Mouse (Mus musculus) kidney, embryonic 16.5 days (tissue): ENCODE data around the gene Tmem181a. TPM values are rescaled to one million over a fixed set of nuclear protein-coding genes. Genes with fewer than 3 reads are reported as not detected.
"Not testable (repeated sequence)": the region's sequence is repeated elsewhere in the genome, so short reads cannot be mapped to it uniquely, and the experiment has no call there.

Experiments used
- ATAC-seq: fragments of 200-750 bp; cut with Nextera tagmentation; 2 replicates; pipeline ENCODE4 v1.8.0; 2017; ENCODE audit warnings: moderate TSS enrichment; ENCODE audit not compliant: low FRiP score, low TSS enrichment
- H3K27ac ChIP-seq: fragments of 300-500 bp; sonication (generic); 2 replicates; pipeline ENCODE4 v1.5.1; 2014; ENCODE audit warnings: low read length
- H3K27me3 ChIP-seq: fragments of 300-500 bp; sonication (generic); 2 replicates; pipeline ENCODE4 v1.6.1; 2014; ENCODE audit warnings: low read length, control low read depth, mixed read lengths; ENCODE audit not compliant: insufficient read depth
- H3K36me3 ChIP-seq: fragments of 300-500 bp; sonication (generic); 2 replicates; pipeline ENCODE4 v1.6.1; 2014; ENCODE audit warnings: low read length, control low read depth, mixed read lengths; ENCODE audit not compliant: insufficient read depth
- H3K4me1 ChIP-seq: fragments of 300-500 bp; sonication (generic); 2 replicates; pipeline ENCODE4 v1.6.1; 2014; ENCODE audit warnings: low read length, control low read depth, mixed read lengths; ENCODE audit not compliant: insufficient read depth
- H3K4me2 ChIP-seq: fragments of 300-500 bp; sonication (generic); replicated peaks from 2 replicates; pipeline ENCODE4 v1.6.1; 2014; ENCODE audit warnings: low read depth, low read length
- H3K4me3 ChIP-seq: fragments of 300-500 bp; sonication (generic); 2 replicates; pipeline ENCODE4 v1.5.1; 2014; ENCODE audit warnings: mild to moderate bottlenecking, low read length
- H3K9ac ChIP-seq: fragments of 300-500 bp; sonication (generic); replicated peaks from 2 replicates; pipeline ENCODE4 v1.6.1; 2014; ENCODE audit warnings: low read length
- H3K9me3 ChIP-seq: fragments of 300-500 bp; sonication (generic); 2 replicates; pipeline ENCODE4 v1.6.1; 2016; ENCODE audit warnings: low read length, control low read depth
- WGBS: fragments of 180-500 bp; shearing (Covaris S2); extraction: QIAGEN DNeasy Blood & Tissue Kit; methylation state at CpG from one replicate; pipeline ENCODE4 v1.1.7; 2014; 5-methylcytosine and 5-hydroxymethylcytosine counted together
- polyA plus RNA-seq: library from polyadenylated mRNA; unstranded; fragments of >200 nt; fragmentation: Nextera tagmentation; extraction: Ambion mirVana; gene quantifications from 2 replicates; pipeline ENCODE4 v1.2.1, GENCODE M21; 2015

Tmem181a gene
- polyA plus RNA-seq, result 13.3 and 13.8 TPM in 2 replicates

DNA sequence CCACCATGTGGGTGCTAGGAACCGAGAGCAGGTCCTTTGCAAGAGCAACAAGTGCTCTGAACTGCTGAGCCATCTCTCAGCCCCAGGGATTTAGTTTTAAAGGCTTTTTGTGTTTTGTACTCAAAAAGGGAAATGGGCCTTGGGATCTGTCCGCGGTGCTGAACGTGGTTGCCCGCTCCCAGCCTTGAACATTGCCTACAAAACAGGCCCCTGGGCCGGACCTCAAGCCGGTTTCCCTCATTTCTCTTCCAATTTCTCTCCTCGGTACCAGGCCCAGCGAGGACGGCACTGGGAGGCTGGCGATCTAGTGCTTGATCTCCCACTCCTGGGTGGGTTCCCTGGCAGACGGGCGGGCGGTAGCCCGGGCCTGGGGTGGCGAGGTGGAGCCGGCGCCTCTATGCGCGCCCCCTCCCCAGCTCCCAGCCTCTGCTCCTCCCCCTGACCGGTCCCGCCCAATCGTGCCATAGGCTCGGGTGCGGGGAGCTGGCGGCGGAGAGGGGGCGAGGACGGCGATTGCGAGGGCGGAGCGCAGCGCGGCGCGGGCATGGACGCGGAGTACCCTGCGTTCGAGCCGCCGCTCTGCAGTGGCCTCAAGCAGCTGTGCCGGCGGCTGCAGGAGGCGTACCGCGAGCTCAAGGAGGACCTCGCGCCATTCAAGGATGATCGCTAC lies at the start of gene Tmem181a:
TSS of gene Tmem181a (plus strand) at position 461 of the 670 bp plus-strand sequence.
- peak; percentile 73 for ATAC-seq
- WGBS, result 0% methylated on average over 18 of the region's 51 CpGs
- H3K4me1 ChIP-seq, H3K27ac ChIP-seq, H3K9ac ChIP-seq, H3K27me3 ChIP-seq, H3K9me3 ChIP-seq, H3K36me3 ChIP-seq, H3K4me3 ChIP-seq: not testable (repeated sequence)
- peak within 1 kb of the TSS; percentile 44 for H3K4me2 ChIP-seq

DNA sequence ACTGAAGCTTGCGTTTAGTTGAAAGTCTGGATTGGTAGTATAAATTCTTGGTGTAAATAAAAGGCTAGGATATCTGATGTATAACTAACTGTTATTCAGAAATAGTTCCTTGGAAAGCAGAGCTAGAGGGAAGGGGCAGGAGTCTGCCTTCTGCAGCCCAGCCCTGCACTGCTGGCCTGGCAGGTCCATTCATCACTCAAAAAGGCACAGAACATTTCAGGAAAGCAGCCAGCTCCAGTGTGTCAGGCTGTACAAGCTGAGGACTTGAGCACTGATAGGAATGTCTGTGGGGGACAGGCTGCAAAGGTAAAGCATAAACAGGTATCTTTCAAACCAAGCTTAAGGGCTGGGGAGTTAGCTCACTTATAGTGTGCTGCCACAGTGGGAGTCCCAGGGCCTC lies 44.9 kb upstream of the Tmem181a start:
- 88% methylated on average over 1 of the region's 1 CpGs for WGBS
- no peak for ATAC-seq
- Histone ChIP-seq H3K9ac (no peak overlapping the region), H3K36me3 (peaks cover 22% of the 10 kb centered on the region), H3K27ac (no peak overlapping the region), H3K4me3 (no peak overlapping the region), H3K4me1 (no peaks in the 10 kb centered on the region), H3K4me2 (no peak overlapping the region), H3K27me3 (no peaks in the 10 kb centered on the region), H3K9me3 (no peaks in the 10 kb centered on the region)

DNA sequence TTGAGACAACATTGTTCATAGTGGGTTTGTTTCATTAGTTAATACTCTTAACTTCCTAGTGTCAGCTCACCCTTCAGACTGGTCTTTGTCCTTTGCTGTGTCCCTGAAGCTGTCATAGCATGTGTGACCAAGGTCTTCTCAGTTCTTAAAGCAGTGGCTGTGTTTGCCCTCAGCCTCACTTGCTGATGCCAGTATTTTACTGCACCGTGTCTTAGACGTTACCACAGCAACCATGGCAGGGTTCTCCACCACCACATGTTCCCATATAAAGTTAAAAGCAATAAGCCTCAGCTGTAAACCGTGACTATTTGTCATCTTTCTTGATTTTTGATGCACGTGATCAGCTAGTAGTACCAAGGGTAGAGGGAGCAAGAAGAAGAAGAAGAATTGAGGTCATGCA lies 41.0 kb upstream of the Tmem181a start:
- no peaks in the 10 kb centered on the region for H3K4me1 ChIP-seq
- no peak overlapping the region for H3K4me3 ChIP-seq
- H3K36me3 ChIP-seq, result peaks cover 23% of the 10 kb centered on the region
- WGBS, result 91% methylated on average over 4 of the region's 4 CpGs
- no peaks in the 10 kb centered on the region for H3K9me3 ChIP-seq
- H3K27me3 ChIP-seq, result no peaks in the 10 kb centered on the region
- no peak overlapping the region for H3K9ac ChIP-seq
- H3K4me2 ChIP-seq, result no peak overlapping the region
- no peak for ATAC-seq
- H3K27ac ChIP-seq, result no peak overlapping the region

DNA sequence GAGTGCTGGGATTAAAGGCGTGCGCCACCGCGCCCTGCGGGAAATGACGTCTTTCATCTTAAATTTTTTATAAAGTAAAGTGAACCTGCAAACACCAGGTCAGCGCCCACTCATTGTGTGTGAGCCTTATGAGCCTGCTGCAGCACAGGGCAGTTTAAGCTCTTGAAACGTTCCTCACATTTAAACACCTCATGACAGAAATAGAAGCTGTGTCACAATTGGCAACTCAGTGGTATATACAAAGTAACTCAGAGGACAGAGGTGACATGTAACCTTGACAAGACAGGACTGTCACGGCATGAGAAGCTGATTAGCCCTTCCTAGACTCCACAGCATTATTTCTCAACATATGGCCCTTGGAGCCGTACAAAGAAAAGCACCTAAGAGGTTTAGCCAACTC lies 40.1 kb upstream of the Tmem181a start:
- H3K9me3 ChIP-seq, result no peaks in the 10 kb centered on the region
- H3K4me2 ChIP-seq, result no peak overlapping the region
- whole genome bisulfite sequencing, result 93% methylated on average over 10 of the region's 10 CpGs
- no peak for ATAC-seq
- H3K36me3 ChIP-seq, result peaks cover 23% of the 10 kb centered on the region
- H3K27ac ChIP-seq, result no peak overlapping the region
- H3K4me3 ChIP-seq, result no peak overlapping the region
- H3K9ac ChIP-seq, result no peak overlapping the region
- H3K27me3 ChIP-seq, result no peaks in the 10 kb centered on the region
- no peaks in the 10 kb centered on the region for H3K4me1 ChIP-seq

DNA sequence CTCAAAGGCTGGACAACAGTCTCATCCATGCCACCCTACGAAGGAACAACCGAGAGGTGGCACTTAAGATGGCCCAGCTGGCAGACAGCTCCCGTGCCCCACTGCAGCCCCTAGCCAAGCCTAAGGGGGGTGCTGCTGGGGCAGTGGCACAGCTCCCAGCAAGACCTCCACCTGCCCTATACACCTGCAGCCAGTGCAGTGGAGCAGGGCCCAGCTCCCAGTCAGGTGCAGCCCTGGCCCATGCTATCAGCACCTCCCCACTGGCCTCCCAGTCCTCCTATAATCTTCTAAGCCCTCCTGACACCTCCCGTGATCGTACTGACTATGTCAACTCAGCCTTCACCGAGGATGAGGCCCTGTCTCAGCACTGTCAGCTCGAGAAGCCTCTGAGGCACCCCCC lies 24.0 kb upstream of the Tmem181a start:
- not testable (repeated sequence) for ATAC-seq, H3K4me1 ChIP-seq, H3K9me3 ChIP-seq, H3K36me3 ChIP-seq, H3K9ac ChIP-seq, H3K4me2 ChIP-seq, H3K27me3 ChIP-seq, H3K4me3 ChIP-seq, H3K27ac ChIP-seq
- no CpG with 5 or more reads among the region's 7 CpGs for WGBS

DNA sequence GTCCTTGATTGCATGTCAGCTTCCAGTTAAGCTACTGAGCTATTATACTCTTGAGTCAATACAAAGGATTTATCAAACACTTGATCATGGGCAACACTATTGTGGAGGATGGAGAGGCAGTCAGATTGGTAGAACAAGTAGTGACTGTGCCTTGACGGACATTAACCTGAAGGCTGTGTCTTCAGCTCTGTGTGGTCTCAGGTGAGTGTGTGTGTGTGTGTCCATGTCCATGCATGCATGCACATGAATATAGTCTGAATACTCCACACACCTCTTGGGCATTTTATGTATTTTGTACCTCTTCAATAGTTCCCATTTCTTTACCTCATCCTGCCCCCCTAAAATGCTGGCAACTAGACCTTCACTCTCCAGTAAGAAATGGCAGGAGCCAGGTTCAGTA lies 5.4 kb upstream of the Tmem181a start:
- H3K9ac ChIP-seq, ATAC-seq, H3K9me3 ChIP-seq, H3K4me3 ChIP-seq, H3K4me2 ChIP-seq, H3K27ac ChIP-seq, H3K36me3 ChIP-seq, H3K27me3 ChIP-seq, H3K4me1 ChIP-seq: not testable (repeated sequence)
- 92% methylated on average over 1 of the region's 1 CpGs for WGBS

DNA sequence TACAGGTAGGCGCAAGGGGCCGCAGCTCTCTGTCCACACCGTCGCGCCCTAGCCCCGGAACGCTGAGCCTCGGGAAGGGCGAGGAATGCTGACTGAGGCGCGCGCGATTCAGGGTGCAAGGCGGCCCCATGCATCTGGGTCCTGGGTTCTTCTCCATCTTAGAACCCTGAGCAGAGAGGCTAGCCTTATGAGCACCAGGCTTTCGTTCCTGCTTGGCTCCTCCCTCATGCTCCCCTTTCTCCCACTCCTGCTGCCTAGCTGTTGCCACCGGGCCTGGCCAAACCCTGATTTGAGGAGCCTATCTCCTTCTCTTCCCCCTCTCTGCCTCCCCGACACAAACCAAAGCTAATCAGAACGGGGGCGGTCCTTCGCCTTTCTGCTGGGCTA lies 403 bp downstream of the Tmem181a start:
- ATAC-seq, H3K4me1 ChIP-seq, H3K27me3 ChIP-seq, H3K9ac ChIP-seq, H3K4me3 ChIP-seq, H3K36me3 ChIP-seq, H3K9me3 ChIP-seq, H3K27ac ChIP-seq: not testable (repeated sequence)
- H3K4me2 ChIP-seq, result peak overlapping the region; percentile 44; the same call in 1 of the 2 replicates
- WGBS, result 1% methylated on average over 5 of the region's 20 CpGs

DNA sequence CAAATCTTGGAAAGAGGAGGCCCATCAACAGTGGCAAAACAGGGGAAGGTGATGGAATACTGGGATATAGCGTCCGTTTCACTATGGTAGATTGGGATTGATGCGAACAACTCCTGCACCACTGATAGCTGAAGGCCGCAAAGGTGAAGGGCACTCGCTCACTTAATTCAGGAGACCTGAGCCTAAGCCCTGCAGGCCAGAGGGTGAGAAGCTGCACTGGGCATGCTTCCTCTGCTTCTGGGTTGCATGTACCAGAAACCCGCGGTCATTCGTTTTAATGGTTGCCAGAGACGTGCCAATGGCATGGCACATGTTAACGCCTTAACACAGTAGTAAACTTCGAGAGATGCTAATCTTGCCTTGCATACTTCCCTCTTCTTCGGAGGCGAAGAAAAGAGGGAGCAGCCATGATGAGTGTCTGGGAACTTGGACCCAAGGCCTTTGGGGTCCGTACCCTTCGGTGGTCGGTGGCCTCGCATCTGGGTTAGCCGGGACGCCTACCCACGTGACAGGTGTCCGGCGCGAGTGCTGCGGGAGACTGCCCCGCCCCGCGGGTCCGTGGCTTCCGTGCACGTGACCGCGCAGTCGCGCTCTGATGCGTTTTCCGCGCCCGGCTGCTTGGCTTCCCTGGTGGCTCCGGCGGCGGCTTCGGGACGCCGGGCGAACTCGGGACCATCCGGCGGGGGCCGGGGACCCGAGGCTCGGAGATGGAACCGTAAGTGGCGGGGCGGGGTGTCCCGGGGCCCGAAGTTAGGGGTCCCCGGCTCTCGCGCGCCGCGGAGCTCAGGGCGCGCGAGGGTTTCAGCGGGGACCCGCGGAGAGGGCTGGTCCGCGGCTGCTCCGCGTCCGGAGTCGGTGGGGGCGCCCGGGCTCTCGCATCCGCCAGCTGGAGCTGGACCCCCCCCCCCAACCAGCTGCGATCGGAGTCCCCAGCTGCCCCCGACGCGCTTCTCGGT lies 13.5 kb downstream of the Tmem181a start:
- Histone ChIP-seq H3K4me3 (peak overlapping the region; percentile 49), H3K4me2 (peak overlapping the region; percentile 57), H3K9ac (peak overlapping the region; percentile 61)
- H3K9me3 ChIP-seq, H3K27ac ChIP-seq, H3K36me3 ChIP-seq, H3K4me1 ChIP-seq, H3K27me3 ChIP-seq: not testable (repeated sequence)
- under 1% methylated on average over 43 of the region's 84 CpGs for WGBS
- peak; percentile 87; the same call in 1 of the 2 replicates for ATAC-seq

DNA sequence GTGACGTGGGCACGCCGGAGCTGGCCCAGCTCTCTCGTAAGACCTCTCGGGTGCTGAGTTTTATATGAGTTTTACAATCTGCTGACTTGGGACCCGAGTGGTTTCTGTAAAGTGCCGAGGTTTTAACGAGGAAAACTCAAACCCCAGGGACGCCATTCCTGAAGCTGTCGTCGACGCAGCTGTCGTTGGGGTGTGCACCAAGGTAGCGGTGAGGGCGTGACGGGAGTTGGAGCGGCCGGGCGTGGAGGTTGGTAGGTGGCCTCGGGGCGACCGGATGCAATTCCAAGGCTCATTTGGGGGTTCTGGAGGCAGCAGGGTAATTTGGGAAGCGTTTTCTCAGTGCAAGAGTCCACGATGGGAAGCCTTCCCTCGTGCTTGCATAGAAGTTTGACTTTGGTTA lies 14.2 kb downstream of the Tmem181a start:
- ATAC-seq, result peak; percentile 16; the same call in 1 of the 2 replicates
- WGBS, result under 1% methylated on average over 25 of the region's 25 CpGs
- peak overlapping the region; percentile 61 for H3K9ac ChIP-seq

DNA sequence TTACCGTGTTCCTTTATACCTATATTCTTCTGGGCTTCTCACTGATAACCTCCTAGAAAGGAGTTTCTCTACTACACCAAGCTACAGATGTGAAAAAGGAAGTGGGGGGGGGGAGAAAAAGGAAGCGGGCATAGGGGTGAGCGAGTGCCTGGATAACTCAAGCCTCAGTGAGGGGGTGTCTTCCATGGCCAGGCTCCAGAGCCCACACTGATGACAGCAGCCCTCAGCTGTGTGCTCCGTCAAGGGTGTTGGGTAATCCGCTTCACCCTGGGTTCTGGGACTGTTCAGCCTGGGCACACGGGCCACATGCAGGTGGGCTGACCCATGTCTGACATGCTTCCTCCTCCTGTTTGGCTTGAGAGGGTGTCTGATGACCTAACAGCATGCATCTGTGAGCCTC lies 15.3 kb downstream of the Tmem181a start:
- H3K27me3 ChIP-seq, H3K4me1 ChIP-seq, H3K9me3 ChIP-seq, H3K9ac ChIP-seq, ATAC-seq, H3K4me3 ChIP-seq, H3K36me3 ChIP-seq, H3K27ac ChIP-seq, H3K4me2 ChIP-seq: not testable (repeated sequence)
- WGBS, result 82% methylated on average over 6 of the region's 6 CpGs

More for the DNA sequence above, 14.2 kb downstream of the Tmem181a start:
- not testable (repeated sequence) for H3K4me1 ChIP-seq, H3K36me3 ChIP-seq, H3K27ac ChIP-seq, H3K27me3 ChIP-seq, H3K9me3 ChIP-seq
- H3K4me2 ChIP-seq, result peak overlapping the region; percentile 57
- peak overlapping the region; percentile 49 for H3K4me3 ChIP-seq
